Mouse (Mus musculus) frontal cortex, adult (tissue): ENCODE measurements around the gene Armc10.
"Not testable (repeated sequence)": the region's sequence is repeated elsewhere in the genome, so short reads cannot be mapped to it uniquely, and the experiment has no call there.

ENCODE experiments used
- ATAC-seq: cut with Nextera tagmentation; 2 replicates; pipeline ENCODE4 v1.9.2; 2017; ENCODE audit warnings: mild to moderate bottlenecking, moderate library complexity, mixed read lengths; ENCODE audit not compliant: low TSS enrichment

Gene Armc10

GRCm38 (mm10) chr5:21702873-21703475 lies 57.4 kb downstream of the Armc10 start:
- ATAC-seq, result no peak

- ATAC-seq, result no peak
Measured at GRCm38 (mm10) chr5:21703708-21704107, 58.1 kb downstream of the Armc10 start.

- no peak for ATAC-seq
Measured at GRCm38 (mm10) chr5:21706546-21706945, 60.9 kb downstream of the Armc10 start.

- not testable (repeated sequence) for ATAC-seq
Measured at GRCm38 (mm10) chr5:21708011-21708410, 62.4 kb downstream of the Armc10 start.
